Mouse (Mus musculus) bone marrow macrophage, adult 2 months (primary cell): ENCODE data around the gene Pifo. TPM values are rescaled to one million over a fixed set of nuclear protein-coding genes. Genes with fewer than 3 reads are reported as not detected.
"Not testable (repeated sequence)": the region's sequence is repeated elsewhere in the genome, so short reads cannot be mapped to it uniquely, and the experiment has no call there.

Source experiments
- H3K27ac ChIP-seq: 2 replicates; pipeline ENCODE4 v1.5.1; 2012; ENCODE audit warnings: low read depth, low read length; ENCODE audit not compliant: insufficient read depth
- H3K4me1 ChIP-seq: 2 replicates; pipeline ENCODE4 v1.6.1; 2012; ENCODE audit warnings: low read length; ENCODE audit not compliant: control insufficient read depth, insufficient read depth
- H3K4me3 ChIP-seq: 2 replicates; pipeline ENCODE4 v1.5.1; 2012; ENCODE audit warnings: mild to moderate bottlenecking, low read length, moderate library complexity; ENCODE audit not compliant: insufficient read depth
- CTCF ChIP-seq: IDR thresholded peaks from 2 replicates; pipeline ENCODE4 v1.5.1; 2012; ENCODE audit warnings: low read depth, mild to moderate bottlenecking, low read length, moderate library complexity
- POLR2A ChIP-seq: IDR thresholded peaks from 2 replicates; pipeline ENCODE4 v1.6.1; 2012; ENCODE audit warnings: mild to moderate bottlenecking, low read depth, low read length, borderline replicate concordance
- polyA plus RNA-seq: library from polyadenylated mRNA; stranded (reverse); fragments of >200 nt; gene quantifications from 2 replicates; pipeline ENCODE4 v1.2.4, GENCODE M21; 2012; ENCODE audit not compliant: missing spikeins, insufficient read depth, insufficient read length

Gene Pifo
- polyA plus RNA-seq, 1 experiment: not detected

- Histone ChIP-seq H3K4me3 (no peak overlapping the region), H3K27ac (no peak overlapping the region), H3K4me1 (no peaks in the 10 kb centered on the region)
- no peak for TF ChIP-seq CTCF
- TF ChIP-seq POLR2A: no peak
Observed at GRCm38 (mm10) chr3:105994730-105995129, 19.7 kb downstream of the Pifo start.

GRCm38 (mm10) chr3:105991653-105992283 is 22.7 kb downstream of the Pifo start:
- no peaks in the 10 kb centered on the region for H3K4me1 ChIP-seq
- no peak overlapping the region for H3K4me3 ChIP-seq
- no peak overlapping the region for H3K27ac ChIP-seq
- TF ChIP-seq POLR2A (no peak), CTCF (no peak)

GRCm38 (mm10) chr3:105989611-105990010 is 24.8 kb downstream of the Pifo start:
- H3K4me3 ChIP-seq, H3K4me1 ChIP-seq, H3K27ac ChIP-seq: not testable (repeated sequence)

- no peak overlapping the region for H3K4me3 ChIP-seq
- no peak overlapping the region for H3K27ac ChIP-seq
- no peak for TF ChIP-seq CTCF
- no peak for TF ChIP-seq POLR2A
- peaks cover 13% of the 10 kb centered on the region for H3K4me1 ChIP-seq
Observed at GRCm38 (mm10) chr3:105974174-105974573, 40.3 kb downstream of the Pifo start.

- Histone ChIP-seq H3K27ac (no peak within 1 kb of the TSS), H3K4me3 (no peak within 1 kb of the TSS), H3K4me1 (peaks cover 13% of the 10 kb centered on the region)
- TF ChIP-seq POLR2A: no peak
- no peak for TF ChIP-seq CTCF
Observed at GRCm38 (mm10) chr3:105973411-105973810, 41.0 kb downstream of the Pifo start, which contains the start of gene Ovgp1. Gene Ovgp1, plus strand, starts transcription at chr3:105973711.

GRCm38 (mm10) chr3:105971831-105972446 is 42.5 kb downstream of the Pifo start:
- peaks cover 13% of the 10 kb centered on the region for H3K4me1 ChIP-seq
- TF ChIP-seq CTCF (no peak), POLR2A (no peak)
- H3K27ac ChIP-seq: no peak overlapping the region
- no peak overlapping the region for H3K4me3 ChIP-seq

GRCm38 (mm10) chr3:105960700-105961099 is 53.7 kb downstream of the Pifo start:
- H3K27ac ChIP-seq: no peak overlapping the region
- peaks cover 12% of the 10 kb centered on the region for H3K4me1 ChIP-seq
- H3K4me3 ChIP-seq: peak overlapping the region; percentile 98; the same call in 1 of the 2 replicates
- no peak for TF ChIP-seq CTCF
- no peak for TF ChIP-seq POLR2A

GRCm38 (mm10) chr3:105959999-105960398 is 54.4 kb downstream of the Pifo start, which contains the start of gene Atp5f1:
Gene Atp5f1, minus strand, starts transcription at chr3:105960099.
- no peak for TF ChIP-seq POLR2A
- TF ChIP-seq CTCF: no peak
- peak within 1 kb of the TSS; percentile 89 for H3K27ac ChIP-seq
- H3K4me1 ChIP-seq: peaks cover 12% of the 10 kb centered on the region
- peak within 1 kb of the TSS; percentile 100 for H3K4me3 ChIP-seq

GRCm38 (mm10) chr3:105959585-105959984 is 54.9 kb downstream of the Pifo start:
- Histone ChIP-seq H3K4me3 (peak overlapping the region; percentile 98), H3K27ac (peak overlapping the region; percentile 26), H3K4me1 (peaks cover 12% of the 10 kb centered on the region)
- TF ChIP-seq POLR2A: no peak
- TF ChIP-seq CTCF: no peak

- peaks cover 12% of the 10 kb centered on the region for H3K4me1 ChIP-seq
- TF ChIP-seq CTCF: no peak
- TF ChIP-seq POLR2A: no peak; the same call in 1 of the 2 replicates
- peak within 1 kb of the TSS; percentile 100 for H3K4me3 ChIP-seq
- H3K27ac ChIP-seq: peak within 1 kb of the TSS; percentile 89
Observed at GRCm38 (mm10) chr3:105958974-105959580, 55.4 kb downstream of the Pifo start, which contains the start of gene Wdr77. Gene Wdr77, plus strand, starts transcription at chr3:105959369.
